Mouse (Mus musculus): ENCODE results near the gene Btg4.

DNA sequence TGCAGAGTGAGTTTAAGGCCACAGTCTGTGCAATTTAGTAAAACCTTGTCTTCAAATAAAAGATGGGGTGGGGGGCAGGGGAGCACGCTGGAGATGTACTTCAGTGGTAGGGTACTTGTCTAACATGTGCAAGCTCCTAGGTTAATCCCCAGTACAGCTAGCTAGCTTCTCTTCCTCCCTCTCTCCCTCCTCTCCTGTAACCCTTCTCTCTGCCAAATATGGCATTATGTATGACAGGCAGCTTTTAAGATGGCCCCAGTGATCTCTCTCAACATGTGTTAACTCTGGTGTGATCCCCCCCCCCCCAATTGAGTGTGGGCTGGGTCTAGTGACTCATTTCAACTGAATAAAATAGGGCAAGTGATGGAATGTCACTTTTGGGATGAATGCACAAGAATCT lies 82.7 kb downstream of the Btg4 start:
- TF ChIP-seq CTCF (IDR thresholded peaks at IDR 0.05; ENCODE audit: low read depth, low read length) (no peak), POLR2A (IDR thresholded peaks at IDR 0.05; ENCODE audit: extremely low read depth, insufficient read depth, low read length) (no peak)

Measured in liver, adult 2 months (tissue).